Mouse (Mus musculus): Measurements from ENCODE around the gene Ackr2.

DNA sequence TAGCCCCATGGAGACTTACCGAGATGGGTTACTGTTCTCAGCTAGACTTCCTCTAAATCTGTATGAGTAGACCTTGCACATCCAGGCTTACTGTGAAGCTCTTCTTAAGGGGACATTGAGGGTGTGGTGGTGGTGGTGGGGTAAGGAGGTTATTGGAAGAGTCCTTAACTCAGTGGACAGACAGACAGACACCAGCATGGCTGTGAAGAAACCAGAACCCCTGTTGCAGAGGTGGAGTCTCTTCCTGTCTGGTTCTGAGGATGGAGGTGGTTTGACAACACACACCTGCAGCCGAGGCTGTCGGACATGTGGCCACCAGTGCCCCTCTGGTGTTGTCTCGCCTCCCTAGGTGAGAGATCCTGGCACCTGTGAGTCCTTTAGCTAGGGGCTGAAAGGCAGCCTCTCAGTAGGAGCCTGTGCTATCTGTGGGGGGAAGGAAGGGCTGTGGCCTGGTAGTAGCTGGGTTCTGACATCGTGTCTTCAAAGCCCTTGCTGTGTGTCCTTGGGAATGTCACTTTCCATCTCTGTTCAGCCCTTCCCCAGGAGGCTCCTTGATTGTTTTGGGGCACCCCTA lies 2.2 kb downstream of the Ackr2 start:
- TF ChIP-seq POLR2A (IDR thresholded peaks at IDR 0.05; ENCODE audit: borderline replicate concordance, low read depth, low read length): no peak
- TF ChIP-seq CTCF (IDR thresholded peaks at IDR 0.05; ENCODE audit: low read depth, low read length): no peak

All from bone marrow macrophage, adult 2 months (primary cell).